Mouse (Mus musculus): ENCODE results near the gene Olfr996. TPM values are rescaled to one million over a fixed set of nuclear protein-coding genes. Genes with fewer than 3 reads are reported as not detected.
"Not testable (repeated sequence)": the region's sequence is repeated elsewhere in the genome, so short reads cannot be mapped to it uniquely, and the experiment has no call there.

The Olfr996 gene
- total RNA-seq (2015; ENCODE audit: low replicate concordance) (not detected in 2 replicates), total RNA-seq (2017; ENCODE audit: low replicate concordance) (not detected in 2 replicates)

- no peak for ATAC-seq (replicated peaks; ENCODE audit: low FRiP score, poor library complexity, severe bottlenecking)
Observed at GRCm38 (mm10) chr2:85578915-85579314, at the start of gene Olfr996. Olfr996 (plus strand) TSS chr2:85579215.

GRCm38 (mm10) chr2:85532082-85532778 lies 46.8 kb upstream of the Olfr996 start:
- ATAC-seq (replicated peaks; ENCODE audit: low FRiP score, poor library complexity, severe bottlenecking), result no peak

DNA sequence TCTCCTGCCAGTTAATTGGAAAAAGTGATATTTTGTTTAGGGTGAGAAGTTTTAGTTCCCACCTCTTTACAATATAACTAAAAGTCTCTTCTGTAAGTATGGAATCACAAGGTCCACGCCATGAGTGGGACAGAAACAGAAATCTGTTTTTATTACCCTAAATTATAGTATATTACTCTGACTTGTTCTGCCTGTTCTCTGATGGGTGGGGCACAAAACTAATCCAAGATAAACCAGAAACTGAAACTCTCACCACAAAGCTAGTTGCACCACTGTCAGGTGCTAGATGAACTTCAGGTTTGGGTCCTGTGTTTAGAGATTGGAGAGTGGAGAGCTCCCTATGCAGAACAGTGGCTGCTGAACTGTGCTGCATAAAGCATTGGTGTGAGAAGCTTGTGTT lies 45.1 kb upstream of the Olfr996 start:
- ATAC-seq (replicated peaks; ENCODE audit: low FRiP score, poor library complexity, severe bottlenecking), result no peak

DNA sequence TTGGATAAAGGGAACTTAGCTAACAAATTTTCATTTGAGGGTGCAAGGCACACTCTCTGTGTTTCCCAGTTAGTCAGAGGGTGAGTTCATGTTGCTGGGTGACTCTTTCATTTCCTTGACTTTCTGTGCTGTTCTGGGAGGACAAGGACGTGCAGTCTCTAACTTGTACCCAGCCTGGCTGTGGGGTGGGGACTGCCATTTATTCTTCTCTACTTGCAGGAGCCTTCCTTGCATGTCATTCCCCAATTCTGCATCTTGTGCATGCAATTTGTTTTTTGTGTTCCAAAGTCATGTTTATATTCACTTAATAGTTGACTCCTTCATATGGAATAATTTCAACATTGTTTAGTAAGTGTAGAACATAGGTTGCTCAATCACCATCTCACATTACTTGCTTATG lies 24.2 kb upstream of the Olfr996 start:
- no peak for ATAC-seq (replicated peaks; ENCODE audit: low FRiP score, poor library complexity, severe bottlenecking)

GRCm38 (mm10) chr2:85560226-85560625 lies 18.8 kb upstream of the Olfr996 start:
- ATAC-seq (replicated peaks; ENCODE audit: low FRiP score, poor library complexity, severe bottlenecking), result no peak

DNA sequence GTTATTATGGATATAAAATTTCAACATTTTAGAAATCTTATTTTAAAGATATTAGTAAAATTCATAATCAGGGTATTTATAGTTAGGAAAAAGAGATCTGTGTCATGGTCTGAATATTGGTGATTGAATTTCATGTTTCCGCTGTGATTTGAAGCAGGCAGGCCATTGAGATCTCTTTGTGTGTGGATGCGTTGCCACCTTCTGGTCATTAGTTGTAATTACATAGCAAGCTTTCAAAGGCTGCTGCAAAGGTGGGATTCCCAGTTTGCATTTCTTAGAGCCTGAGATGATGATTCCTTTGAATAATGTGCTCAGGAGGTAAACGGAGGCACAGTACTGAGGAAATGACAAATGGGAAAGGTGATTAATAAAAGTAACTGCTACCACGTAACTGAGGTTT lies 17.8 kb upstream of the Olfr996 start:
- ATAC-seq (replicated peaks; ENCODE audit: low FRiP score, poor library complexity, severe bottlenecking), result no peak

- ATAC-seq (replicated peaks; ENCODE audit: low FRiP score, poor library complexity, severe bottlenecking), result not testable (repeated sequence)
Observed at GRCm38 (mm10) chr2:85588648-85589047, 9.6 kb downstream of the Olfr996 start, which contains the start of gene Olfr998. Olfr998 (plus strand) TSS chr2:85588948.

GRCm38 (mm10) chr2:85611803-85612202 lies 32.8 kb downstream of the Olfr996 start, which contains the start of gene Olfr1000:
Olfr1000 (minus strand) TSS chr2:85611903.
- no peak for ATAC-seq (replicated peaks; ENCODE audit: low FRiP score, poor library complexity, severe bottlenecking)

Other genes starting within 250 kb of the Olfr996 start
- not detected in 2 replicates for gene Olfr987, start 239.9 kb upstream of the Olfr996 start, total RNA-seq (2015; ENCODE audit: low replicate concordance)
- gene Olfr987, start 239.9 kb upstream of the Olfr996 start, total RNA-seq (2017; ENCODE audit: low replicate concordance), result not detected in 2 replicates
- gene Olfr988, start 216.0 kb upstream of the Olfr996 start, total RNA-seq (2015; ENCODE audit: low replicate concordance), result not detected in 2 replicates
- not detected in 2 replicates for gene Olfr988, start 216.0 kb upstream of the Olfr996 start, total RNA-seq (2017; ENCODE audit: low replicate concordance)
- not detected in 2 replicates for gene Olfr992, start 169.7 kb upstream of the Olfr996 start, total RNA-seq (2015; ENCODE audit: low replicate concordance)
- not detected in 2 replicates for gene Olfr992, start 169.7 kb upstream of the Olfr996 start, total RNA-seq (2017; ENCODE audit: low replicate concordance)
- gene Olfr993, start 164.3 kb upstream of the Olfr996 start, total RNA-seq (2015; ENCODE audit: low replicate concordance), result not detected in 2 replicates
- gene Olfr993, start 164.3 kb upstream of the Olfr996 start, total RNA-seq (2017; ENCODE audit: low replicate concordance), result not detected in 2 replicates
- gene Olfr994, start 142.8 kb upstream of the Olfr996 start, total RNA-seq (2015; ENCODE audit: low replicate concordance), result not detected in 2 replicates
- gene Olfr994, start 142.8 kb upstream of the Olfr996 start, total RNA-seq (2017; ENCODE audit: low replicate concordance), result not detected in 2 replicates
- gene Olfr995, start 135.6 kb upstream of the Olfr996 start, total RNA-seq (2015; ENCODE audit: low replicate concordance), result not detected in 2 replicates
- not detected in 2 replicates for gene Olfr995, start 135.6 kb upstream of the Olfr996 start, total RNA-seq (2017; ENCODE audit: low replicate concordance)
- gene 4833423E24Rik, start 60.2 kb upstream of the Olfr996 start, total RNA-seq (2015; ENCODE audit: low replicate concordance), result not detected in 2 replicates
- not detected in 2 replicates for gene 4833423E24Rik, start 60.2 kb upstream of the Olfr996 start, total RNA-seq (2017; ENCODE audit: low replicate concordance)
- gene Olfr998, start 9.7 kb downstream of the Olfr996 start, total RNA-seq (2015; ENCODE audit: low replicate concordance), result not detected in 2 replicates
- gene Olfr998, start 9.7 kb downstream of the Olfr996 start, total RNA-seq (2017; ENCODE audit: low replicate concordance), result not detected in 2 replicates
- not detected in 2 replicates for gene Olfr1000, start 32.7 kb downstream of the Olfr996 start, total RNA-seq (2015; ENCODE audit: low replicate concordance)
- not detected in 2 replicates for gene Olfr1000, start 32.7 kb downstream of the Olfr996 start, total RNA-seq (2017; ENCODE audit: low replicate concordance)
- gene Olfr1002, start 71.5 kb downstream of the Olfr996 start, total RNA-seq (2015; ENCODE audit: low replicate concordance), result not detected in 2 replicates
- gene Olfr1002, start 71.5 kb downstream of the Olfr996 start, total RNA-seq (2017; ENCODE audit: low replicate concordance), result not detected in 2 replicates
- gene Olfr154, start 85.2 kb downstream of the Olfr996 start, total RNA-seq (2015; ENCODE audit: low replicate concordance), result not detected in 2 replicates
- not detected in 2 replicates for gene Olfr154, start 85.2 kb downstream of the Olfr996 start, total RNA-seq (2017; ENCODE audit: low replicate concordance)
- gene Olfr1006, start 99.6 kb downstream of the Olfr996 start, total RNA-seq (2015; ENCODE audit: low replicate concordance), result not detected in 2 replicates
- gene Olfr1006, start 99.6 kb downstream of the Olfr996 start, total RNA-seq (2017; ENCODE audit: low replicate concordance), result not detected in 2 replicates
- gene Olfr1008, start 110.2 kb downstream of the Olfr996 start, total RNA-seq (2015; ENCODE audit: low replicate concordance), result not detected in 2 replicates
- gene Olfr1008, start 110.2 kb downstream of the Olfr996 start, total RNA-seq (2017; ENCODE audit: low replicate concordance), result not detected in 2 replicates
- gene Olfr1009, start 136.2 kb downstream of the Olfr996 start, total RNA-seq (2015; ENCODE audit: low replicate concordance), result not detected in 2 replicates
- not detected in 2 replicates for gene Olfr1009, start 136.2 kb downstream of the Olfr996 start, total RNA-seq (2017; ENCODE audit: low replicate concordance)
- gene Olfr1012, start 183.6 kb downstream of the Olfr996 start, total RNA-seq (2015; ENCODE audit: low replicate concordance), result not detected in 2 replicates
- gene Olfr1012, start 183.6 kb downstream of the Olfr996 start, total RNA-seq (2017; ENCODE audit: low replicate concordance), result not detected in 2 replicates
- gene Olfr1013, start 187.9 kb downstream of the Olfr996 start, total RNA-seq (2015; ENCODE audit: low replicate concordance), result not detected in 2 replicates
- not detected in 2 replicates for gene Olfr1013, start 187.9 kb downstream of the Olfr996 start, total RNA-seq (2017; ENCODE audit: low replicate concordance)
- gene Olfr1014, start 193.5 kb downstream of the Olfr996 start, total RNA-seq (2015; ENCODE audit: low replicate concordance), result not detected in 2 replicates
- not detected in 2 replicates for gene Olfr1014, start 193.5 kb downstream of the Olfr996 start, total RNA-seq (2017; ENCODE audit: low replicate concordance)
- gene Olfr1015, start 202.8 kb downstream of the Olfr996 start, total RNA-seq (2015; ENCODE audit: low replicate concordance), result not detected in 2 replicates
- not detected in 2 replicates for gene Olfr1015, start 202.8 kb downstream of the Olfr996 start, total RNA-seq (2017; ENCODE audit: low replicate concordance)
- gene Olfr1016, start 223.3 kb downstream of the Olfr996 start, total RNA-seq (2015; ENCODE audit: low replicate concordance), result not detected in 2 replicates
- not detected in 2 replicates for gene Olfr1016, start 223.3 kb downstream of the Olfr996 start, total RNA-seq (2017; ENCODE audit: low replicate concordance)
- gene Olfr1018, start 239.3 kb downstream of the Olfr996 start, total RNA-seq (2015; ENCODE audit: low replicate concordance), result not detected in 2 replicates
- gene Olfr1018, start 239.3 kb downstream of the Olfr996 start, total RNA-seq (2017; ENCODE audit: low replicate concordance), result 0.39 TPM in 1 of 2 replicates, not detected in the other

Data from erythroid progenitor cell, adult 5-6 weeks (primary cell).